In genomic region chr2:36108615-36109014, GRCm38 (mm10) we compare ENCODE assay signal across 22 mouse cellular contexts. TPM values are rescaled to one million over a fixed set of nuclear protein-coding genes. Genes with fewer than 3 reads are reported as not detected.
DNase-seq lines count a peak whose midpoint lies in the region; ATAC-seq lines count a peak whose summit lies in the region.
"Had no signal": no experiment of that assay in that cellular context is flagged by ENCODE, and none has a peak within 500 bp of the region (broad histone marks: within the 10 kb centered on the region; RNA-seq: fewer than 3 reads in every experiment).

No protein-coding gene starts in this region.

- H3K9me3 ChIP-seq in embryonic facial prominence, embryonic 10.5 days: no peaks in the 10 kb centered on the region
- H3K9me3 ChIP-seq in embryonic facial prominence, embryonic 12.5 days: no peaks in the 10 kb centered on the region
- no peaks in the 10 kb centered on the region for H3K9me3 ChIP-seq in hindbrain, embryonic 13.5 days
- H3K9me3 ChIP-seq: G1E had no signal

- 0 out of 2 replicates have a peak overlapping the region, but pooled peaks have one; percentile 8 for H3K4me3 ChIP-seq in embryonic facial prominence, embryonic 10.5 days
- H3K4me3 ChIP-seq in embryonic facial prominence, embryonic 12.5 days: no peak overlapping the region
- no peak overlapping the region for H3K4me3 ChIP-seq in hindbrain, embryonic 13.5 days

- peak overlapping the region; percentile 22; the same call in 1 of the 2 replicates for H3K4me2 ChIP-seq in embryonic facial prominence, embryonic 12.5 days (replicated peaks)
- no peak overlapping the region for H3K4me2 ChIP-seq in hindbrain, embryonic 13.5 days

- H3K36me3 ChIP-seq in embryonic facial prominence, embryonic 10.5 days (replicated peaks): no peaks in the 10 kb centered on the region
- no peaks in the 10 kb centered on the region for H3K36me3 ChIP-seq in embryonic facial prominence, embryonic 12.5 days
- H3K36me3 ChIP-seq in hindbrain, embryonic 13.5 days: no peaks in the 10 kb centered on the region
- H3K36me3 ChIP-seq: G1E had no signal

- no peak overlapping the region for H3K9ac ChIP-seq in embryonic facial prominence, embryonic 12.5 days
- no peak overlapping the region for H3K9ac ChIP-seq in hindbrain, embryonic 13.5 days

- WGBS in embryonic facial prominence, embryonic 10.5 days: 3% methylated on average over 7 of the region's 7 CpGs
- WGBS in embryonic facial prominence, embryonic 12.5 days: under 1% methylated on average over 7 of the region's 7 CpGs
- 11% methylated on average over 7 of the region's 7 CpGs for WGBS in hindbrain, embryonic 13.5 days

- peak; percentile 13 for DNase-seq in embryo, embryonic 10.5 days (ENCODE audit: low spot score)
- no peak for DNase-seq in embryo, embryonic 9.5 days (ENCODE audit: extremely low spot score)
- DNase-seq in embryonic facial prominence, embryonic 10.5 days (ENCODE audit: low spot score): peak; percentile 74
- DNase-seq in gastrocnemius, postnatal 4 days (ENCODE audit: low spot score in 2 of 2): no peak
- DNase-seq: adrenal gland, adult 8-10 months; adrenal gland, postnatal 14 days; adrenal gland, postnatal 36 days; B cell, adult 2 months; cerebellum, adult 11-12 months; cerebellum, adult 2 months; cerebellum, adult 9-10 months; cerebellum, postnatal 10 days; cerebellum, postnatal 25 days; embryo, embryonic 11 days had no signal

- H3K27me3 ChIP-seq in embryonic facial prominence, embryonic 10.5 days (replicated peaks; ENCODE audit: low read depth, poor library complexity, severe bottlenecking): peaks cover 75% of the 10 kb centered on the region
- peaks cover 48% of the 10 kb centered on the region for H3K27me3 ChIP-seq in embryonic facial prominence, embryonic 12.5 days
- peaks cover 87% of the 10 kb centered on the region for H3K27me3 ChIP-seq in hindbrain, embryonic 13.5 days

- H3K27ac ChIP-seq in embryonic facial prominence, embryonic 10.5 days (replicated peaks): no peak overlapping the region
- no peak overlapping the region for H3K27ac ChIP-seq in embryonic facial prominence, embryonic 12.5 days
- no peak overlapping the region for H3K27ac ChIP-seq in hindbrain, embryonic 13.5 days

- peaks cover 47% of the 10 kb centered on the region for H3K4me1 ChIP-seq in embryonic facial prominence, embryonic 10.5 days
- H3K4me1 ChIP-seq in embryonic facial prominence, embryonic 12.5 days: peaks cover 33% of the 10 kb centered on the region
- H3K4me1 ChIP-seq in hindbrain, embryonic 13.5 days (replicated peaks): peaks cover 19% of the 10 kb centered on the region

- no peak for ATAC-seq in embryonic facial prominence, embryonic 12.5 days (ENCODE audit: insufficient number of reproducible peaks, insufficient read depth, low FRiP score, low TSS enrichment)
- no peak for ATAC-seq in hindbrain, embryonic 13.5 days (ENCODE audit: low FRiP score)
- ATAC-seq: activated CD4-positive, CD25-positive, alpha-beta regulatory T cell, adult 4 months; CD4-positive, CD25-positive, alpha-beta regulatory T cell, adult 4 months; forebrain, embryonic 14.5 days; forebrain, embryonic 16.5 days; Patski had no signal

RNA-seq across cellular contexts. Expression of gene Lhx6, which starts 3.4 kb away (rescaled TPM):
- 13.5 and 16.1 TPM in 2 replicates for polyA plus RNA-seq in embryonic facial prominence, embryonic 10.5 days (2016; fragmentation: Nextera tagmentation; extraction: Ambion mirVana)
- polyA plus RNA-seq in embryonic facial prominence, embryonic 12.5 days (2016; fragmentation: Nextera tagmentation; extraction: Ambion mirVana): 15.5 and 22.3 TPM in 2 replicates
- total RNA-seq in gastrocnemius, postnatal 4 days (2021): 1 to 10 TPM; 6.5 to 8.0 TPM
- polyA plus RNA-seq in hindbrain, embryonic 13.5 days (2015; fragmentation: Nextera tagmentation; extraction: Ambion mirVana): 0.73 and 0.78 TPM in 2 replicates
- polyA plus RNA-seq: activated CD4-positive, CD25-positive, alpha-beta regulatory T cell, adult 4 months; CD4-positive, CD25-positive, alpha-beta regulatory T cell, adult 4 months; G1E had no signal

RNA-seq across cellular contexts. Expression of gene Mrrf, which starts 27.6 kb away (rescaled TPM):
- 30.6 and 34.1 TPM in 2 replicates for polyA plus RNA-seq in embryonic facial prominence, embryonic 10.5 days (2016; fragmentation: Nextera tagmentation; extraction: Ambion mirVana)
- 24.5 and 29.1 TPM in 2 replicates for polyA plus RNA-seq in embryonic facial prominence, embryonic 12.5 days (2016; fragmentation: Nextera tagmentation; extraction: Ambion mirVana)
- 10 to 100 TPM; 24.0 to 25.4 TPM for total RNA-seq in gastrocnemius, postnatal 4 days (2021)
- polyA plus RNA-seq in hindbrain, embryonic 13.5 days (2015; fragmentation: Nextera tagmentation; extraction: Ambion mirVana): 23.8 and 27.2 TPM in 2 replicates

RNA-seq across cellular contexts. Expression of gene Rbm18, which starts 28.0 kb away (rescaled TPM):
- polyA plus RNA-seq in embryonic facial prominence, embryonic 10.5 days (2016; fragmentation: Nextera tagmentation; extraction: Ambion mirVana): 83.8 and 88.6 TPM in 2 replicates
- 96.2 and 96.3 TPM in 2 replicates for polyA plus RNA-seq in embryonic facial prominence, embryonic 12.5 days (2016; fragmentation: Nextera tagmentation; extraction: Ambion mirVana)
- 10 to 100 TPM; 33.6 to 36.8 TPM for total RNA-seq in gastrocnemius, postnatal 4 days (2021)
- polyA plus RNA-seq in hindbrain, embryonic 13.5 days (2015; fragmentation: Nextera tagmentation; extraction: Ambion mirVana): 142 and 148 TPM in 2 replicates

RNA-seq across cellular contexts. Expression of gene Morn5, which starts 59.4 kb away (rescaled TPM):
- polyA plus RNA-seq in embryonic facial prominence, embryonic 10.5 days (2016; fragmentation: Nextera tagmentation; extraction: Ambion mirVana): 0.29 and 0.74 TPM in 2 replicates
- 0.24 and 0.56 TPM in 2 replicates for polyA plus RNA-seq in embryonic facial prominence, embryonic 12.5 days (2016; fragmentation: Nextera tagmentation; extraction: Ambion mirVana)
- total RNA-seq in gastrocnemius, postnatal 4 days (2021): not detected
- 1.9 and 5.7 TPM in 2 replicates for polyA plus RNA-seq in hindbrain, embryonic 13.5 days (2015; fragmentation: Nextera tagmentation; extraction: Ambion mirVana)
- total RNA-seq: adrenal gland, postnatal 14 days had no signal
- polyA plus RNA-seq: activated CD4-positive, CD25-positive, alpha-beta regulatory T cell, adult 4 months; CD4-positive, CD25-positive, alpha-beta regulatory T cell, adult 4 months; G1E had no signal

RNA-seq across cellular contexts. Expression of gene Ndufa8, which starts 59.4 kb away (rescaled TPM):
- 203 and 215 TPM in 2 replicates for polyA plus RNA-seq in embryonic facial prominence, embryonic 10.5 days (2016; fragmentation: Nextera tagmentation; extraction: Ambion mirVana)
- 185 and 199 TPM in 2 replicates for polyA plus RNA-seq in embryonic facial prominence, embryonic 12.5 days (2016; fragmentation: Nextera tagmentation; extraction: Ambion mirVana)
- 100 to 1,000 TPM; 249 to 250 TPM for total RNA-seq in gastrocnemius, postnatal 4 days (2021)
- polyA plus RNA-seq in hindbrain, embryonic 13.5 days (2015; fragmentation: Nextera tagmentation; extraction: Ambion mirVana): 261 and 262 TPM in 2 replicates

Comparison
In these comparisons a context has a peak if more than half of its experiments do, and no peak if none do; other contexts are left out.
1. DNase-seq: peak in embryo, embryonic 10.5 days (single experiment) and embryonic facial prominence, embryonic 10.5 days (single experiment); none in embryo, embryonic 9.5 days (single experiment) and gastrocnemius, postnatal 4 days (0 of 2).